Mouse (Mus musculus): Measurements from ENCODE around the gene Ccnk. TPM values are rescaled to one million over a fixed set of nuclear protein-coding genes. Genes with fewer than 3 reads are reported as not detected.

The Ccnk gene
- polyA plus RNA-seq, 1 experiment from 2014 or later: 6.0 TPM

Other genes starting within 250 kb of the Ccnk start
- gene Bcl11b, start 176.0 kb upstream of the Ccnk start, polyA plus RNA-seq (2014; fragmentation: Nextera tagmentation; extraction: Ambion mirVana): 38.4 and 43.3 TPM in 2 replicates
- 75.5 and 93.3 TPM in 2 replicates for gene Setd3, start 265 bp upstream of the Ccnk start, polyA plus RNA-seq (2014; fragmentation: Nextera tagmentation; extraction: Ambion mirVana)
- gene Ccdc85c, start 95.8 kb downstream of the Ccnk start, polyA plus RNA-seq (2014; fragmentation: Nextera tagmentation; extraction: Ambion mirVana): 20.9 and 22.3 TPM in 2 replicates
- gene Hhipl1, start 126.7 kb downstream of the Ccnk start, polyA plus RNA-seq (2014; fragmentation: Nextera tagmentation; extraction: Ambion mirVana): 1.3 and 1.6 TPM in 2 replicates
- gene Cyp46a1, start 154.8 kb downstream of the Ccnk start, polyA plus RNA-seq (2014; fragmentation: Nextera tagmentation; extraction: Ambion mirVana): 12.4 and 14.3 TPM in 2 replicates
- 45.2 and 49.3 TPM in 2 replicates for gene Eml1, start 191.4 kb downstream of the Ccnk start, polyA plus RNA-seq (2014; fragmentation: Nextera tagmentation; extraction: Ambion mirVana)

Data from midbrain, embryonic 14.5 days (tissue).